Mouse (Mus musculus) G1E (cell line): Measurements from ENCODE around the gene Tmem233.

Experiments used
- CTCF ChIP-seq: IDR thresholded peaks from 2 replicates; pipeline ENCODE4 v1.5.1; 2012; ENCODE audit warnings: low read depth, low read length, inconsistent platforms, mixed read lengths
- GATA1 ChIP-seq: IDR thresholded peaks from 2 replicates; pipeline ENCODE4 v1.6.1; 2012; ENCODE audit warnings: borderline replicate concordance, low read length, inconsistent platforms, mixed read lengths
- POLR2AphosphoS5 ChIP-seq: IDR thresholded peaks from 2 replicates; pipeline ENCODE4 v1.6.1; 2012; ENCODE audit warnings: low read depth, low read length, inconsistent platforms; ENCODE audit not compliant: insufficient replicate concordance
- TAL1 ChIP-seq: conservative IDR thresholded peaks from 2 replicates; pipeline ENCODE4 v1.6.1; 2012; ENCODE audit warnings: low read depth, low read length, inconsistent platforms, mixed read lengths

DNA sequence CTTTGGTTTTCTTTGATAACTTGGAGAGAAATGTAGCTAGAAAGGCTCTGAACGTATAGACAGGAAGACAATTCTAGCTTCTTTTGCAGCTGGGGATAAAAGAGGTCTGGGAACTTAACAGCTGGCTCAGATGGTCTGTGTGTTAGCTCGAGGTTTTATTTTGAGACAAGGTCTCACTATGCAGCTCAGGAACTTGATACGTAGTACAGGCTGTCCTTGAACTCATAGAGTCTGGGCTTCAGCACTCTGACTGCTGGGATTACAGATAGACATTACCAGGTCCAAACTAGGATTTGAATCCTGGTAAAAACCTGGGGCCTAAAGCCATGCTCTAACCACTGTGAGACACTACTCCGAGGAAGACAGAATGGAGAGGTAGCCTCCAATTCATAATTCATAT is 36.8 kb downstream of the Tmem233 start:
- no peak for TF ChIP-seq CTCF
- TF ChIP-seq TAL1 = no peak
- no peak for TF ChIP-seq GATA1
- no peak for TF ChIP-seq POLR2AphosphoS5
